8 mouse cellular contexts compared by ENCODE assay signal in the genomic region with DNA sequence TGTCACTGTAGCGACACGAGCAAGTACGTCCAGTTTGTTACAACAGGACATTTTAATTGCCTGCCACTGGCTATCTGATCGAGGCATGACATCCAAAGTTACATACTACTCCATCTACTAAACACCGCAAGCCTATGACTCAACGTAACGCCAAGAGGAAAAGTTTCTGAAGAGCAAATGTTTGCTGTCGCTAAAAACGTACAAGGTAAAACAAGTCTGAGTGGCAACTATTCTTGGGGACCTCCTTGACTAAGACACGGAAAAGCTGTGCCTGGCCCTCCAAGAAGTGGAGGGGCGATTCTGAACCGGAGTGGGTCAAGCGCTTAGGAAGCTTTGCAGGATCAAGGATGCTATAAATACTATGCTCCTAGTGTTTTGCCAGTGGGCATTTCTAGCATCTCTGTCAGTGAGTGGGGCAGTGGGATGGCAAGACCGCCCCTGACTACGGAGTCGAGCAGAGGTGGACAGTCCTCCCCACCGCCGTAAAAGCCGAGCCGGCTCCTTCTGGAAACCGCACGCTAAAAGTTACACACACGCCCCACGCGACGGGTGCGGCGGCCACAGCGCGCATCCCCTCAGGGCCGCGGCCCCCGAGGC. TPM values are rescaled to one million over a fixed set of nuclear protein-coding genes. Genes with fewer than 3 reads are reported as not detected.
DNase-seq lines count a peak whose midpoint lies in the region; ATAC-seq lines count a peak whose summit lies in the region.

No protein-coding gene starts in this region.

- peak; percentile 32 to 42 for DNase-seq in thymus, adult 18-20 months
- no peak for DNase-seq in thymus, postnatal 14 days
- peak; percentile 68 for DNase-seq in intestine, embryonic 14.5 days (ENCODE audit: low spot score)
- DNase-seq in neural tube, embryonic 10.5 days (ENCODE audit: extremely low spot score, low spot score), result peak; percentile 55
- DNase-seq in adrenal gland, adult 2 months, result no peak

- no peaks in the 10 kb centered on the region for H3K36me3 ChIP-seq in forebrain, embryonic 12.5 days (replicated peaks)
- H3K36me3 ChIP-seq in intestine, embryonic 14.5 days (ENCODE audit: control insufficient read depth, insufficient read depth, low read length), result no peaks in the 10 kb centered on the region
- no peaks in the 10 kb centered on the region for H3K36me3 ChIP-seq in liver, embryonic 12.5 days

- peak overlapping the region; percentile 99 for H3K4me3 ChIP-seq in forebrain, embryonic 12.5 days (replicated peaks)
- H3K4me3 ChIP-seq in intestine, embryonic 14.5 days (ENCODE audit: low read depth, low read length), result peak overlapping the region; percentile 95
- H3K4me3 ChIP-seq in liver, embryonic 12.5 days, result peak overlapping the region; percentile 94

- no peaks in the 10 kb centered on the region for H3K27me3 ChIP-seq in forebrain, embryonic 12.5 days
- H3K27me3 ChIP-seq in intestine, embryonic 14.5 days (replicated peaks; ENCODE audit: control insufficient read depth, insufficient read depth, low read length), result no peaks in the 10 kb centered on the region
- H3K27me3 ChIP-seq in liver, embryonic 12.5 days (replicated peaks), result no peaks in the 10 kb centered on the region

- WGBS in forebrain, embryonic 12.5 days, result under 1% methylated on average over 33 of the region's 33 CpGs
- under 1% methylated on average over 33 of the region's 33 CpGs for WGBS in intestine, embryonic 14.5 days
- under 1% methylated on average over 33 of the region's 33 CpGs for WGBS in liver, embryonic 12.5 days (ENCODE audit: insufficient replicate concordance)

- H3K27ac ChIP-seq in forebrain, embryonic 12.5 days, result peak overlapping the region; percentile 98
- H3K27ac ChIP-seq in intestine, embryonic 14.5 days (ENCODE audit: low read depth), result peak overlapping the region; percentile 96
- peak overlapping the region; percentile 96 for H3K27ac ChIP-seq in liver, embryonic 12.5 days

- H3K9ac ChIP-seq in forebrain, embryonic 12.5 days, result peak overlapping the region; percentile 97
- H3K9ac ChIP-seq in intestine, embryonic 14.5 days (ENCODE audit: low read length), result peak overlapping the region; percentile 90
- H3K9ac ChIP-seq in liver, embryonic 12.5 days, result peak overlapping the region; percentile 98

- ATAC-seq in activated CD4-positive, CD25-positive, alpha-beta regulatory T cell, adult 4 months, result peak; percentile 10
- ATAC-seq in forebrain, embryonic 12.5 days (ENCODE audit: low FRiP score), result peak; percentile 2; the same call in 1 of the 2 replicates
- ATAC-seq in intestine, embryonic 14.5 days (replicated peaks; ENCODE audit: low FRiP score, low TSS enrichment, low read depth), result peak; percentile 6; the same call in 1 of the 2 replicates
- ATAC-seq in liver, embryonic 12.5 days, result peak; percentile 46; the same call in 1 of the 2 replicates

- H3K4me2 ChIP-seq in forebrain, embryonic 12.5 days, result peak overlapping the region; percentile 75
- H3K4me2 ChIP-seq in intestine, embryonic 14.5 days (ENCODE audit: low read length), result peak overlapping the region; percentile 95
- peak overlapping the region; percentile 83 for H3K4me2 ChIP-seq in liver, embryonic 12.5 days

- peaks cover 15% of the 10 kb centered on the region for H3K4me1 ChIP-seq in forebrain, embryonic 12.5 days
- H3K4me1 ChIP-seq in intestine, embryonic 14.5 days (replicated peaks; ENCODE audit: control insufficient read depth, insufficient read depth, low read length), result peaks cover 21% of the 10 kb centered on the region
- peaks cover 36% of the 10 kb centered on the region for H3K4me1 ChIP-seq in liver, embryonic 12.5 days

- H3K9me3 ChIP-seq in forebrain, embryonic 12.5 days, result no peaks in the 10 kb centered on the region
- no peaks in the 10 kb centered on the region for H3K9me3 ChIP-seq in intestine, embryonic 14.5 days (ENCODE audit: control insufficient read depth, low read length)
- no peaks in the 10 kb centered on the region for H3K9me3 ChIP-seq in liver, embryonic 12.5 days (replicated peaks)

RNA-seq across cellular contexts. Expression of gene Cul3, which starts 0.8 kb away (rescaled TPM):
- 10 to 100 TPM; 33.8 to 49.2 TPM for polyA plus RNA-seq in activated CD4-positive, CD25-positive, alpha-beta regulatory T cell, adult 4 months (2017; shearing (Covaris generic))
- 28.9 and 34.1 TPM in 2 replicates for polyA plus RNA-seq in forebrain, embryonic 12.5 days (2016; fragmentation: Nextera tagmentation; extraction: Ambion mirVana)
- polyA plus RNA-seq in intestine, embryonic 14.5 days (2014; fragmentation: Nextera tagmentation; extraction: Ambion mirVana), result 59.0 and 60.6 TPM in 2 replicates
- polyA plus RNA-seq in liver, embryonic 12.5 days (2016; fragmentation: Nextera tagmentation; extraction: Ambion mirVana), result 14.6 and 16.7 TPM in 2 replicates
- total RNA-seq in adrenal gland, adult 2 months (2021), result 100 to 1,000 TPM; 103 to 167 TPM
- 2.8 and 3.2 TPM in 2 replicates for polyA plus RNA-seq in adrenal gland, adult 2 months (2012; rRNA removed)

Comparison
In these comparisons a context has a peak if more than half of its experiments do, and no peak if none do; other contexts are left out.
1. DNase-seq: peak in thymus, adult 18-20 months (2 of 2), intestine, embryonic 14.5 days (single experiment) and neural tube, embryonic 10.5 days (single experiment); none in thymus, postnatal 14 days (single experiment) and adrenal gland, adult 2 months (single experiment).
2. Peak in every context shown above with its lines, with median percentiles within 50 percentile points of each other: ATAC-seq, H3K27ac ChIP-seq, H3K4me2 ChIP-seq, H3K4me3 ChIP-seq and H3K9ac ChIP-seq.